Mouse (Mus musculus) ES-CJ7 (cell line): Measurements from ENCODE around the gene Cxcl17.
"Not testable (repeated sequence)": the region's sequence is repeated elsewhere in the genome, so short reads cannot be mapped to it uniquely, and the experiment has no call there.

Experiments
- DNase-seq: peaks from one replicate; pipeline ENCODE4 v3.0.0; 2011; ENCODE audit warnings: low read depth, low spot score

Gene Cxcl17

GRCm38 (mm10) chr7:25426380-25426779, 13.7 kb upstream of the Cxcl17 start:
- not testable (repeated sequence) for DNase-seq

- peak; percentile 89 for DNase-seq
These were observed 11.7 kb upstream of the Cxcl17 start for GRCm38 (mm10) chr7:25424429-25424828.

- no peak for DNase-seq
These were observed 9.7 kb upstream of the Cxcl17 start for GRCm38 (mm10) chr7:25422286-25422841.

- DNase-seq, result no peak
These were observed 7.3 kb upstream of the Cxcl17 start for GRCm38 (mm10) chr7:25419943-25420342.

- peak; percentile 83 for DNase-seq
These were observed 6.8 kb upstream of the Cxcl17 start for GRCm38 (mm10) chr7:25419536-25419935.

- DNase-seq, result peak; percentile 57
These were observed 4.9 kb upstream of the Cxcl17 start for GRCm38 (mm10) chr7:25417597-25417996.

- DNase-seq, result no peak
These were observed 825 bp downstream of the Cxcl17 start for GRCm38 (mm10) chr7:25411861-25412260.

- no peak for DNase-seq
These were observed 1.6 kb downstream of the Cxcl17 start for GRCm38 (mm10) chr7:25410969-25411615.

GRCm38 (mm10) chr7:25409114-25409760, 3.4 kb downstream of the Cxcl17 start:
- peak; percentile 90 for DNase-seq

- no peak for DNase-seq
These were observed 6.2 kb downstream of the Cxcl17 start for GRCm38 (mm10) chr7:25406468-25406867.

- peak; percentile 91 for DNase-seq
These were observed 10.0 kb downstream of the Cxcl17 start for GRCm38 (mm10) chr7:25402671-25403101.

GRCm38 (mm10) chr7:25401986-25402385, 10.7 kb downstream of the Cxcl17 start:
- DNase-seq, result no peak

GRCm38 (mm10) chr7:25401551-25401950, 11.1 kb downstream of the Cxcl17 start:
- no peak for DNase-seq

- not testable (repeated sequence) for DNase-seq
These were observed 13.7 kb downstream of the Cxcl17 start for GRCm38 (mm10) chr7:25399028-25399427.

- no peak for DNase-seq
These were observed 14.1 kb downstream of the Cxcl17 start, which contains the start of gene Lipe for GRCm38 (mm10) chr7:25398610-25399009. Gene Lipe, minus strand, starts transcription at chr7:25398710.

- peak; percentile 42 for DNase-seq
These were observed 16.1 kb downstream of the Cxcl17 start for GRCm38 (mm10) chr7:25396621-25397020.

- DNase-seq, result peak; percentile 94
These were observed 16.8 kb downstream of the Cxcl17 start for GRCm38 (mm10) chr7:25395558-25396521.

GRCm38 (mm10) chr7:25395186-25395557, 17.5 kb downstream of the Cxcl17 start:
- no peak for DNase-seq

GRCm38 (mm10) chr7:25394754-25395153, 17.9 kb downstream of the Cxcl17 start:
- DNase-seq, result no peak

- no peak for DNase-seq
These were observed 19.1 kb downstream of the Cxcl17 start for GRCm38 (mm10) chr7:25393451-25394210.

- no peak for DNase-seq
These were observed 19.8 kb downstream of the Cxcl17 start for GRCm38 (mm10) chr7:25392851-25393250.
